In genomic region chr1:34396321-34396720, GRCm38 (mm10) we compare ENCODE assay signal across 16 mouse cellular contexts. TPM values are rescaled to one million over a fixed set of nuclear protein-coding genes. Genes with fewer than 3 reads are reported as not detected.
A peak's percentile ranks its signal among the peaks of the same experiment; 100 is the strongest.
DNase-seq lines count a peak whose midpoint lies in the region; ATAC-seq and TF ChIP-seq lines count a peak whose summit lies in the region.
"Had no signal": no experiment of that assay in that cellular context is flagged by ENCODE, and none has a peak within 500 bp of the region (broad histone marks: within the 10 kb centered on the region; RNA-seq: fewer than 3 reads in every experiment).

No protein-coding gene starts in this region.

- H3K4me2 ChIP-seq in heart, embryonic 12.5 days = no peak overlapping the region
- no peak overlapping the region for H3K4me2 ChIP-seq in heart, embryonic 11.5 days
- no peak overlapping the region for H3K4me2 ChIP-seq in forebrain, embryonic 16.5 days (ENCODE audit: low read length)
- no peak overlapping the region for H3K4me2 ChIP-seq in stomach, postnatal 0 days (replicated peaks; ENCODE audit: low read depth)
- H3K4me2 ChIP-seq: liver, embryonic 12.5 days had no signal

- no peak overlapping the region for H3K9ac ChIP-seq in heart, embryonic 12.5 days
- no peak overlapping the region for H3K9ac ChIP-seq in heart, embryonic 11.5 days (ENCODE audit: low read depth, low read length)
- no peak overlapping the region for H3K9ac ChIP-seq in forebrain, embryonic 16.5 days (replicated peaks; ENCODE audit: low read depth, low read length)
- no peak overlapping the region for H3K9ac ChIP-seq in stomach, postnatal 0 days (ENCODE audit: low read length)
- H3K9ac ChIP-seq: liver, embryonic 12.5 days had no signal

- peak; percentile 21 for DNase-seq in lung, postnatal 10 days
- no peak for DNase-seq in lung, adult 18-20 months
- peak; percentile 79 for DNase-seq in Muller cell, postnatal 12 days (ENCODE audit: inconsistent ontology term)
- no peak for DNase-seq in stomach, postnatal 0 days (ENCODE audit: low spot score)
- DNase-seq: adrenal gland, postnatal 14 days; heart, postnatal 14 days; kidney, adult 9 months; kidney, postnatal 4 days; thymus, postnatal 25 days had no signal

- no peaks in the 10 kb centered on the region for H3K36me3 ChIP-seq in heart, embryonic 12.5 days
- H3K36me3 ChIP-seq in heart, embryonic 11.5 days (ENCODE audit: control insufficient read depth, insufficient read depth, low read length) = no peaks in the 10 kb centered on the region
- no peaks in the 10 kb centered on the region for H3K36me3 ChIP-seq in forebrain, embryonic 16.5 days (ENCODE audit: control insufficient read depth, insufficient read depth)
- H3K36me3 ChIP-seq in stomach, postnatal 0 days (ENCODE audit: control insufficient read depth, insufficient read depth, low read length) = no peaks in the 10 kb centered on the region
- H3K36me3 ChIP-seq: G1E; liver, embryonic 12.5 days had no signal

- WGBS in heart, embryonic 12.5 days = 85% methylated on average over 4 of the region's 4 CpGs
- 85% methylated on average over 4 of the region's 4 CpGs for WGBS in heart, embryonic 11.5 days (ENCODE audit: insufficient replicate concordance)
- WGBS in forebrain, embryonic 16.5 days = 69% methylated on average over 4 of the region's 4 CpGs
- 83% methylated on average over 4 of the region's 4 CpGs for WGBS in stomach, postnatal 0 days

- no peak overlapping the region for H3K4me3 ChIP-seq in heart, embryonic 12.5 days
- H3K4me3 ChIP-seq in heart, embryonic 11.5 days (ENCODE audit: low read depth, low read length) = no peak overlapping the region
- H3K4me3 ChIP-seq in forebrain, embryonic 16.5 days (replicated peaks; ENCODE audit: low read length) = no peak overlapping the region
- no peak overlapping the region for H3K4me3 ChIP-seq in stomach, postnatal 0 days (ENCODE audit: low read depth, low read length)
- H3K4me3 ChIP-seq: liver, embryonic 12.5 days; megakaryocyte, embryonic 14.5 days had no signal

- H3K9me3 ChIP-seq in heart, embryonic 12.5 days (replicated peaks) = no peaks in the 10 kb centered on the region
- no peaks in the 10 kb centered on the region for H3K9me3 ChIP-seq in heart, embryonic 11.5 days (replicated peaks; ENCODE audit: control insufficient read depth, low read length)
- no peaks in the 10 kb centered on the region for H3K9me3 ChIP-seq in forebrain, embryonic 16.5 days (ENCODE audit: control insufficient read depth, low read length)
- no peaks in the 10 kb centered on the region for H3K9me3 ChIP-seq in stomach, postnatal 0 days (ENCODE audit: control insufficient read depth, low read length)
- H3K9me3 ChIP-seq: G1E; liver, embryonic 12.5 days had no signal

- H3K4me1 ChIP-seq in heart, embryonic 12.5 days (replicated peaks) = no peaks in the 10 kb centered on the region; the same call in 1 of the 2 replicates
- H3K4me1 ChIP-seq in heart, embryonic 11.5 days (ENCODE audit: control insufficient read depth, insufficient read depth, low read length) = no peaks in the 10 kb centered on the region
- H3K4me1 ChIP-seq in forebrain, embryonic 16.5 days (replicated peaks; ENCODE audit: control insufficient read depth, insufficient read depth, low read length) = peaks cover 11% of the 10 kb centered on the region
- H3K4me1 ChIP-seq in stomach, postnatal 0 days (replicated peaks; ENCODE audit: control insufficient read depth, insufficient read depth) = no peaks in the 10 kb centered on the region
- H3K4me1 ChIP-seq: liver, embryonic 12.5 days; megakaryocyte, embryonic 14.5 days had no signal

- TF ChIP-seq EP300 in stomach, postnatal 0 days (optimal IDR thresholded peaks at IDR 0.05) = no peak

- peak; percentile 15; the same call in 1 of the 2 replicates for ATAC-seq in heart, embryonic 12.5 days (ENCODE audit: insufficient number of reproducible peaks, low FRiP score)
- ATAC-seq in heart, embryonic 11.5 days (replicated peaks; ENCODE audit: insufficient number of reproducible peaks, low FRiP score, low TSS enrichment) = no peak
- peak; percentile 72 for ATAC-seq in forebrain, embryonic 16.5 days
- ATAC-seq in stomach, postnatal 0 days (ENCODE audit: low FRiP score, low TSS enrichment) = no peak
- ATAC-seq: CD4-positive, CD25-positive, alpha-beta regulatory T cell, adult 4 months; liver, embryonic 12.5 days had no signal

- no peak for TF ChIP-seq CTCF in stomach, postnatal 0 days (IDR thresholded peaks at IDR 0.05; ENCODE audit: low read depth)

- H3K27ac ChIP-seq in heart, embryonic 12.5 days (ENCODE audit: poor library complexity, severe bottlenecking) = no peak overlapping the region
- no peak overlapping the region for H3K27ac ChIP-seq in heart, embryonic 11.5 days (ENCODE audit: low read depth, low read length)
- H3K27ac ChIP-seq in forebrain, embryonic 16.5 days (ENCODE audit: low read length) = no peak overlapping the region
- no peak overlapping the region for H3K27ac ChIP-seq in stomach, postnatal 0 days (replicated peaks)
- H3K27ac ChIP-seq: liver, embryonic 12.5 days had no signal

- H3K27me3 ChIP-seq in heart, embryonic 12.5 days (replicated peaks) = no peaks in the 10 kb centered on the region
- H3K27me3 ChIP-seq in heart, embryonic 11.5 days (ENCODE audit: control insufficient read depth, insufficient read depth, low read length) = no peaks in the 10 kb centered on the region
- H3K27me3 ChIP-seq in forebrain, embryonic 16.5 days (replicated peaks; ENCODE audit: control insufficient read depth, insufficient read depth, low read length) = no peaks in the 10 kb centered on the region
- no peaks in the 10 kb centered on the region for H3K27me3 ChIP-seq in stomach, postnatal 0 days (ENCODE audit: control insufficient read depth, insufficient read depth, low read length)
- H3K27me3 ChIP-seq: liver, embryonic 12.5 days had no signal

RNA-seq across cellular contexts. Expression of gene Ccdc115, which starts 43.2 kb away (rescaled TPM):
- polyA plus RNA-seq in heart, embryonic 12.5 days (2016; fragmentation: Nextera tagmentation; extraction: Ambion mirVana) = 45.9 and 46.6 TPM in 2 replicates
- 49.0 and 49.8 TPM in 2 replicates for polyA plus RNA-seq in heart, embryonic 11.5 days (2014; fragmentation: Nextera tagmentation; extraction: Ambion mirVana)
- polyA plus RNA-seq in forebrain, embryonic 16.5 days (2015; fragmentation: Nextera tagmentation; extraction: Ambion mirVana) = 67.4 and 73.6 TPM in 2 replicates
- 37.1 and 39.3 TPM in 2 replicates for polyA plus RNA-seq in stomach, postnatal 0 days (2015; fragmentation: Nextera tagmentation; extraction: Ambion mirVana)

RNA-seq across cellular contexts. Expression of gene Imp4, which starts 43.3 kb away (rescaled TPM):
- 65.9 and 74.8 TPM in 2 replicates for polyA plus RNA-seq in heart, embryonic 12.5 days (2016; fragmentation: Nextera tagmentation; extraction: Ambion mirVana)
- 73.0 and 80.8 TPM in 2 replicates for polyA plus RNA-seq in heart, embryonic 11.5 days (2014; fragmentation: Nextera tagmentation; extraction: Ambion mirVana)
- 58.8 and 65.6 TPM in 2 replicates for polyA plus RNA-seq in forebrain, embryonic 16.5 days (2015; fragmentation: Nextera tagmentation; extraction: Ambion mirVana)
- 52.3 and 52.9 TPM in 2 replicates for polyA plus RNA-seq in stomach, postnatal 0 days (2015; fragmentation: Nextera tagmentation; extraction: Ambion mirVana)

Comparison
In these comparisons a context has a peak if more than half of its experiments do, and no peak if none do; other contexts are left out.
1. ATAC-seq: peak in heart, embryonic 12.5 days (single experiment) and forebrain, embryonic 16.5 days (single experiment); none in heart, embryonic 11.5 days (single experiment) and stomach, postnatal 0 days (single experiment).
2. DNase-seq: peak in lung, postnatal 10 days (single experiment) and Muller cell, postnatal 12 days (single experiment); none in lung, adult 18-20 months (0 of 2) and stomach, postnatal 0 days (single experiment).